Mouse (Mus musculus): ENCODE measurements around the gene Steap3. TPM values are rescaled to one million over a fixed set of nuclear protein-coding genes. Genes with fewer than 3 reads are reported as not detected.
A peak's percentile ranks its signal among the peaks of the same experiment; 100 is the strongest.
"Not testable (repeated sequence)": the region's sequence is repeated elsewhere in the genome, so short reads cannot be mapped to it uniquely, and the experiment has no call there.

Gene Steap3
- polyA plus RNA-seq (2016; fragmentation: Nextera tagmentation; extraction: Ambion mirVana): 14.2 and 16.0 TPM in 2 replicates

DNA sequence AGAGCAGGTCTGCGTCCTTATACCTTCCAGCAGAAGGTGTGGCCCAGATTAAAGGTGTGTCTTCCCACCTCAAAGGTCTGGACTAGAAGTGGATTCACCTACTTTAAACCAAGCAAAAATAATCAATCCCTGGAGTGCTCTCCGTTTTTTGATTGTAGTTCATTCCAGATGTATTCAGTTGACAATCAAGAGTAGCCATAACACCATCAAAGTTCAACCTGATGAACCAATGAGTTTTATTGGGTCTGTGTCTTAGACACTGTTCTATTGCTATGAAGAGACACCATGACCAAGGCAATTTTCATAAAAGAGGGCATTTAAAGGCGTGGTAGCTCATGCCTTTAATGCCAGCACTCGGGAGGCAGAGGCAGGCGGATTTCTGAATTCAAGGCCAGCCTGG, at the start of gene Steap3:
Gene Steap3 (minus strand): TSS at position 101 of the 400 bp plus-strand sequence.
- H3K9me3 ChIP-seq (replicated peaks): no peaks in the 10 kb centered on the region; the same call in 1 of the 2 replicates
- no peaks in the 10 kb centered on the region for H3K36me3 ChIP-seq
- H3K27me3 ChIP-seq (replicated peaks): no peaks in the 10 kb centered on the region
- H3K4me1 ChIP-seq (replicated peaks): no peaks in the 10 kb centered on the region; the same call in 1 of the 2 replicates
- ATAC-seq (ENCODE audit: insufficient number of reproducible peaks, low FRiP score): no peak
- H3K27ac ChIP-seq (ENCODE audit: poor library complexity, severe bottlenecking): no peak within 1 kb of the TSS
- no peak within 1 kb of the TSS for H3K4me2 ChIP-seq
- H3K4me3 ChIP-seq: no peak within 1 kb of the TSS
- no peak within 1 kb of the TSS for H3K9ac ChIP-seq
- WGBS: 85% methylated on average over 5 of the region's 5 CpGs

DNA sequence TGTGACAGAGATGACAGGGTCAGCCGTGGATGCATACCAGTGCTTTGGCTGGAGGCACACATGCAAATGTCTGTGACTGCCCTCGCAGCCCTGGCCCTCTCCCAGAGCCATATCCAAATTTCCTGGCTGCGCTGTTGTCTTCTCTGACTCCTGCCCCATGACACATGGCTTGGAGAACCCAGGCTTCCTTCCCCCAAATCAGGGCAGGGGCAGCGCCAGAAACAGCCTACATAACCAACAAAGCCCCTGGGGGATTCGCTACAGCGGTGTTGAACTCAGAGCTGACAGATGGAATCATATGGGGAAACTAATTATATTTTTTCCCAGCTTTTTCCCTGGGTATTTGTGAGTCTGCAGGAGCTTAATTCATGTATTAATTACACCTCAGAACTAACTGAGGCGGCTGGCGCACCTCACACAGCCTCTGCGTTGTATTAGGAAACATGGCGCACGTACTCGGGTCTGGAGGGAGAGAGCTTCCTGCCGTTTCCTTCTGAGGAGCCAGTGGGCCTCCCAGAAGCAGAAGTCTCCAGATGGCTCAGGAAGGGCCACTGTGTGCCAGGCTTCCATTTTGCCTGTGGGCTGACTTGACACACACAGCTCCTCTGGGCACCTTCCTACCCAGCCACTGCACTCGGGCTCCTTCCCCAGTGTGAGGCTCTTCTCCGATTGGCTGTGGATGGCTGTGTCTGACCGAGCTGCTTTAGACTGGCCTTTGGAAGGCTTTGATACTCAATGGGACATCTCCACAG, 48.9 kb upstream of the Steap3 start:
- no peaks in the 10 kb centered on the region for H3K27me3 ChIP-seq (replicated peaks)
- WGBS: 85% methylated on average over 16 of the region's 16 CpGs
- H3K4me2 ChIP-seq: no peak overlapping the region
- H3K9me3 ChIP-seq (replicated peaks): no peaks in the 10 kb centered on the region
- H3K4me1 ChIP-seq (replicated peaks): no peaks in the 10 kb centered on the region
- no peak overlapping the region for H3K4me3 ChIP-seq
- no peak for ATAC-seq (ENCODE audit: insufficient number of reproducible peaks, low FRiP score)
- no peak overlapping the region for H3K9ac ChIP-seq
- no peak overlapping the region for H3K27ac ChIP-seq (ENCODE audit: poor library complexity, severe bottlenecking)
- H3K36me3 ChIP-seq: no peaks in the 10 kb centered on the region

DNA sequence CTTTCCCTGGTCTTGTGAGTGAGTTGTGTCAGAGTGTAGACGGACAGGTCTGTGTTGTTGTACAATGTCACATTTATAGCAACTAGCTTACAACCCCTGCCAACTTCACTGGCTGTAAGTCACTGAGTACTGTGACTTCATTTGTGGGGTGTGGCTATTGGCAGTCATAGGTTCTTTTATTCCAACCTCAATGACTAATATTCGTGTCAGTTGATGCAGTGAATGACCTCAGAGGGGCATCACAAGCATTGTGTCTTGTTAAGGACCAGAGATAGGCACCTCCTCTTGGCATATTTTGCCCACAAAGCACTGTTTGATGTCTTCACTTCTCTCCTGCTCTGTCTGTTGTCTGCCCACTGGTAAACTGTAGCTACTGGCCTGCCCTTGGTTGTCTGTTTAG, 33.3 kb upstream of the Steap3 start:
- Histone ChIP-seq H3K4me3 (no peak overlapping the region), H3K27ac (ENCODE audit: poor library complexity, severe bottlenecking) (no peak overlapping the region), H3K36me3 (no peaks in the 10 kb centered on the region), H3K4me1 (replicated peaks) (no peaks in the 10 kb centered on the region), H3K27me3 (replicated peaks) (no peaks in the 10 kb centered on the region), H3K9me3 (replicated peaks) (no peaks in the 10 kb centered on the region), H3K4me2 (no peak overlapping the region), H3K9ac (no peak overlapping the region)
- ATAC-seq (ENCODE audit: insufficient number of reproducible peaks, low FRiP score): no peak
- 57% methylated on average over 2 of the region's 2 CpGs for WGBS

GRCm38 (mm10) chr1:120296936-120297335, 24.4 kb upstream of the Steap3 start:
- no peak overlapping the region for H3K27ac ChIP-seq (ENCODE audit: poor library complexity, severe bottlenecking)
- H3K9ac ChIP-seq: no peak overlapping the region
- no peaks in the 10 kb centered on the region for H3K36me3 ChIP-seq
- ATAC-seq (ENCODE audit: insufficient number of reproducible peaks, low FRiP score): no peak
- H3K27me3 ChIP-seq (replicated peaks): no peaks in the 10 kb centered on the region
- peaks cover 20% of the 10 kb centered on the region for H3K9me3 ChIP-seq (replicated peaks)
- no peak overlapping the region for H3K4me3 ChIP-seq
- 81% methylated on average over 2 of the region's 2 CpGs for WGBS
- H3K4me2 ChIP-seq: no peak overlapping the region
- H3K4me1 ChIP-seq (replicated peaks): no peaks in the 10 kb centered on the region

- no peaks in the 10 kb centered on the region for H3K27me3 ChIP-seq (replicated peaks)
- WGBS: 33% methylated on average over 1 of the region's 1 CpGs
- peaks cover 20% of the 10 kb centered on the region for H3K9me3 ChIP-seq (replicated peaks)
- no peak overlapping the region for H3K4me3 ChIP-seq
- no peak overlapping the region for H3K9ac ChIP-seq
- no peaks in the 10 kb centered on the region for H3K4me1 ChIP-seq (replicated peaks)
- no peaks in the 10 kb centered on the region for H3K36me3 ChIP-seq
- no peak overlapping the region for H3K4me2 ChIP-seq
- H3K27ac ChIP-seq (ENCODE audit: poor library complexity, severe bottlenecking): no peak overlapping the region
- ATAC-seq (ENCODE audit: insufficient number of reproducible peaks, low FRiP score): no peak
Observed at GRCm38 (mm10) chr1:120293803-120294202, 21.3 kb upstream of the Steap3 start.

DNA sequence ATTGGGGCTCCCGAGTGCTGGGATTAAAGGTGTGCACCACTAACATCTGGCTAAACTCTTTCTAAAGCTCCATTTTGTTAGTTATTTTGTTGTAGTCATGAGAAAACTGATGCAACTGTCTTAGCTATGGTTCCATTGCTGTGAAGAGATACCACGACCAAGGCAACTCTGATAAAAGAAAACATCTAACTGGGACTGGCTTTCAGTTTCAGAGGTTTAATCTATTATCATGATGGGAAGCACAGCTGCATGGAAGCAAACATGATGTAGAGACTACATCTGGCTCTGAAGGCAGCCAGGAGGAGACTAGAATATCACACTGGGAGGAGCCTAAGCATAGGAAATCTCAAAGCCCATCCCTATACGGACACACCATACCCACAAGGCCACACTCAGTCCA, 19.2 kb upstream of the Steap3 start:
- WGBS: 73% methylated on average over 3 of the region's 3 CpGs
- H3K9me3 ChIP-seq (replicated peaks): peaks cover 20% of the 10 kb centered on the region
- H3K36me3 ChIP-seq: no peaks in the 10 kb centered on the region
- no peak overlapping the region for H3K4me2 ChIP-seq
- no peak overlapping the region for H3K4me3 ChIP-seq
- ATAC-seq (ENCODE audit: insufficient number of reproducible peaks, low FRiP score): no peak
- H3K9ac ChIP-seq: no peak overlapping the region
- H3K27ac ChIP-seq (ENCODE audit: poor library complexity, severe bottlenecking): no peak overlapping the region
- no peaks in the 10 kb centered on the region for H3K4me1 ChIP-seq (replicated peaks)
- H3K27me3 ChIP-seq (replicated peaks): no peaks in the 10 kb centered on the region

DNA sequence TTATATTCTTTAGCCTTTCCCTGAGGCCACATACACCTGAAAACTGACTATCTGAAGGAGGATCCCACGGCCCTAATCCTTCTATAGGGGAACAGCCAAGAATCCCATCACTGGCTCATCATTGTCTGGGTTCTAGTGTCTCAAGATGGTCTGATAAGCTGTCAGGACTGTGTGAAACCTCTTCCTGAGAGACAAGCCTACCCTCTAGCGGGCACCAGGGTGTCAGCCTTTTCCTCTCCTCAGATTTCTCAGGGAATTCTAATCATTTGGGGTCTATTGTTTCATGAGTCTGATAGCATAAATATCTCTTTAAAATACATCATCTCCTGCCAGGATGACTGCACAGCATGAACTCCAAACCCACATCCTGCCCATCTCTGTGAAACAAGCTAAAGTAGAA, 17.3 kb upstream of the Steap3 start:
- H3K36me3 ChIP-seq: no peaks in the 10 kb centered on the region
- no peak for ATAC-seq (ENCODE audit: insufficient number of reproducible peaks, low FRiP score)
- no peak overlapping the region for H3K27ac ChIP-seq (ENCODE audit: poor library complexity, severe bottlenecking)
- peaks cover 15% of the 10 kb centered on the region for H3K9me3 ChIP-seq (replicated peaks)
- no peak overlapping the region for H3K4me2 ChIP-seq
- no peak overlapping the region for H3K4me3 ChIP-seq
- H3K9ac ChIP-seq: no peak overlapping the region
- H3K4me1 ChIP-seq (replicated peaks): no peaks in the 10 kb centered on the region
- WGBS: 50% methylated on average over 2 of the region's 2 CpGs
- H3K27me3 ChIP-seq (replicated peaks): no peaks in the 10 kb centered on the region

DNA sequence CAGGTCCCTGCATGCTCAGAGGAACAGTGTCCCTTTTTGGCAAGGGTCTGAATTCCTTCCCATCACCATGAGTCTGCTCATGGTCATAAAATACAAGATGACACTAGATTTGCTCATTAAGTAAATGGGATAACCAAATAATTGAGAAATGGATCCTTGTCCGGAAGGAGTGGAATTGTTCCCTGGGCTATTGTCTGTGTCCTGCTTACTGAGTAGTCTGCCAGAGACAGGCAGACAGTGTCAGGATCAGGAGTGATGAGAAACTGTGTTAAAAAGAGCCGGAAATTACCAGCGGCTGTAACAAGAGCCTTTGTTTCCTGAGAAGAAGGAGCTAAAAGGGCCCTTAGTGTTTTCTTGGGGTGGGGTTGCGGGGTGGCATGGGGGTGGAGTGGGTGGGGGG, 15.2 kb upstream of the Steap3 start:
- Histone ChIP-seq H3K9me3 (replicated peaks) (peaks cover 8% of the 10 kb centered on the region; the same call in 1 of the 2 replicates), H3K27me3 (replicated peaks) (no peaks in the 10 kb centered on the region), H3K9ac (no peak overlapping the region), H3K4me1 (replicated peaks) (no peaks in the 10 kb centered on the region), H3K4me3 (no peak overlapping the region), H3K4me2 (no peak overlapping the region), H3K27ac (ENCODE audit: poor library complexity, severe bottlenecking) (no peak overlapping the region), H3K36me3 (no peaks in the 10 kb centered on the region)
- no peak for ATAC-seq (ENCODE audit: insufficient number of reproducible peaks, low FRiP score)
- 47% methylated on average over 4 of the region's 4 CpGs for WGBS

DNA sequence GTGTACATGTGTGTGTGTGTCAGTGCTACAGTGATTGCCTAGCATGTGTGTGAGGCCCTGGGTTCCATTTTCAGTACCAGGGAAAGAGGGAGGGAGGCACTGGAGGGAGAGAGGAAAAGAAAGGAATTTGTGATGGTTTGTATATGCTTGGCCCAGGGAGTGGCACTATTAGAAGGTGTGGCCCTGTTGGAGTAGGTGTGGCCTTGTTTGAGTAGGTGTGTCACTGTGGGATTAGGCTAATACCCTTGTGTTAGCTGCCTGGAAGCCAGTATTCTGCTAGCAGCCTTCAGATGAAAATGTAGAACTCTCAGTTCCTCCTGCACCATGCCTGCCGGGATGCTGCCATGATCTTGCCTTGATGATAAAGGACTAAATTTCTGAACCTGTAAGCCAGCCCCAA, 3.6 kb upstream of the Steap3 start:
- not testable (repeated sequence) for ATAC-seq (ENCODE audit: insufficient number of reproducible peaks, low FRiP score); H3K4me3 ChIP-seq; H3K4me2 ChIP-seq; H3K27ac ChIP-seq (ENCODE audit: poor library complexity, severe bottlenecking); H3K9me3 ChIP-seq (replicated peaks); H3K36me3 ChIP-seq; H3K9ac ChIP-seq; H3K4me1 ChIP-seq (replicated peaks); H3K27me3 ChIP-seq (replicated peaks)
- 81% methylated on average over 1 of the region's 1 CpGs for WGBS

DNA sequence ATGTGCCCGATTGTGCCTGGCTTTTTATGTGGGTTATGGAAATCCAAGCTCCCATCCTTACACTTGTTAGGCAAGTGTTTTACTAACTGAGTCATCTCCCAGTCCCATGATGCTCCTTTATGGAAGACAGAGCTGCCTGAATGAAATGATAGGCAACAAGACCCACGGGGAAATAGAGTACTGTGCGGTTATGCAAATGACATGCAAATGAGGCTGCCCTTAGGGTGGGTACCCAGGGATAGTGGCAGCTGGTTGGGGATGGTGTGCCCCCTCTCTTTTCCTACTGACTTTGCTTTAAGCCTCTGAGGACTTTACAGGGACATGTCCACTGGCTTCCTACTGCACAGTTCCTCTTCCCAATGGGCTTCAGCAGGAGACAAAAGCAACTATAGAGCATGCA, 2.7 kb upstream of the Steap3 start:
- ATAC-seq (ENCODE audit: insufficient number of reproducible peaks, low FRiP score): no peak
- WGBS: 69% methylated on average over 3 of the region's 3 CpGs
- H3K4me1 ChIP-seq (replicated peaks): no peaks in the 10 kb centered on the region
- no peak overlapping the region for H3K4me2 ChIP-seq
- no peak overlapping the region for H3K4me3 ChIP-seq
- H3K27me3 ChIP-seq (replicated peaks): no peaks in the 10 kb centered on the region
- no peaks in the 10 kb centered on the region; the same call in 1 of the 2 replicates for H3K9me3 ChIP-seq (replicated peaks)
- no peak overlapping the region for H3K27ac ChIP-seq (ENCODE audit: poor library complexity, severe bottlenecking)
- no peaks in the 10 kb centered on the region for H3K36me3 ChIP-seq
- H3K9ac ChIP-seq: no peak overlapping the region

- H3K4me1 ChIP-seq (replicated peaks): peaks cover 6% of the 10 kb centered on the region
- H3K9me3 ChIP-seq (replicated peaks): no peaks in the 10 kb centered on the region; the same call in 1 of the 2 replicates
- no peaks in the 10 kb centered on the region for H3K27me3 ChIP-seq (replicated peaks)
- H3K4me3 ChIP-seq: no peak overlapping the region
- WGBS: 52% methylated on average over 3 of the region's 3 CpGs
- no peak overlapping the region for H3K9ac ChIP-seq
- peak; percentile 90 for ATAC-seq (ENCODE audit: insufficient number of reproducible peaks, low FRiP score)
- H3K36me3 ChIP-seq: no peaks in the 10 kb centered on the region
- H3K27ac ChIP-seq (ENCODE audit: poor library complexity, severe bottlenecking): no peak overlapping the region
- H3K4me2 ChIP-seq: no peak overlapping the region
Observed at GRCm38 (mm10) chr1:120270882-120271281, 1.6 kb downstream of the Steap3 start.

- Histone ChIP-seq H3K4me2 (peak overlapping the region; percentile 95; the same call in 1 of the 2 replicates), H3K4me1 (replicated peaks) (peaks cover 12% of the 10 kb centered on the region), H3K27ac (ENCODE audit: poor library complexity, severe bottlenecking) (no peak overlapping the region), H3K36me3 (no peaks in the 10 kb centered on the region), H3K9ac (no peak overlapping the region), H3K27me3 (replicated peaks) (no peaks in the 10 kb centered on the region), H3K4me3 (peak overlapping the region; percentile 6), H3K9me3 (replicated peaks) (no peaks in the 10 kb centered on the region; the same call in 1 of the 2 replicates)
- 67% methylated on average over 7 of the region's 7 CpGs for WGBS
- no peak for ATAC-seq (ENCODE audit: insufficient number of reproducible peaks, low FRiP score)
Observed at GRCm38 (mm10) chr1:120270115-120270514, 2.4 kb downstream of the Steap3 start.
